Mouse (Mus musculus): ENCODE measurements around the gene Mixl1. TPM values are rescaled to one million over a fixed set of nuclear protein-coding genes. Genes with fewer than 3 reads are reported as not detected.

Gene Mixl1
- total and polyA plus RNA-seq, 3 experiments, result 0.11 TPM; not detected in 2

DNA sequence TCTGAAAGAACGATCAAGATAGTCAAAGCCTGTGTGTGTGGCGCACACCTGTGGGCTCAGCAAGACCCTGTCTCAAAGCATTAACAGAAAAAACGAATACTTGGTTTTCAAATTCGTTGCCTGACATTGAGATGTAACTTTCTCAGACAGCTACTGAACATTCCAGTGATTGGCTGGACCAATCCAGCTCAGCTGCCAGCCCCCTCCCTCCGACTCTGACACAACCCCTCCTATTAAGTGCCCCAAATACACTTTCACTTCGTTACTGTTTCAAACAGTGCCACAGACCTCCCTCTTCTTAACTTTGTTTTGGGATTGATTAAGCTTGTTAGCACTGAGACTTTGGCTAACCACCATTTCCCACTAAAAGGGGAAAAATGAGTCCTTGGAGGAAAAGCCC is 6.6 kb upstream of the Mixl1 start:
- H3K4me1 ChIP-seq (ENCODE audit: insufficient read depth, low read depth, low read length), result peaks cover 5% of the 10 kb centered on the region; the same call in 1 of the 2 replicates
- no peak for DNase-seq (ENCODE audit: low spot score)
- H3K4me3 ChIP-seq (ENCODE audit: low read depth, low read length), result no peak overlapping the region
- TF ChIP-seq GATA2 (IDR thresholded peaks at IDR 0.05; ENCODE audit: borderline replicate concordance, low read depth, low read length) (no peak), POLR2AphosphoS5 (IDR thresholded peaks at IDR 0.05; ENCODE audit: insufficient replicate concordance, low read depth, low read length) (no peak), CTCF (IDR thresholded peaks at IDR 0.05; ENCODE audit: low read depth, low read length) (no peak)
- H3K9me3 ChIP-seq (replicated peaks), result no peaks in the 10 kb centered on the region
- no peak for ATAC-seq (ENCODE audit: extremely low read depth, insufficient number of reproducible peaks, low FRiP score, poor library complexity, severe bottlenecking)
- H3K36me3 ChIP-seq (replicated peaks), result no peaks in the 10 kb centered on the region
- peaks cover 68% of the 10 kb centered on the region for H3K27me3 ChIP-seq (ENCODE audit: insufficient read depth, low read length)

DNA sequence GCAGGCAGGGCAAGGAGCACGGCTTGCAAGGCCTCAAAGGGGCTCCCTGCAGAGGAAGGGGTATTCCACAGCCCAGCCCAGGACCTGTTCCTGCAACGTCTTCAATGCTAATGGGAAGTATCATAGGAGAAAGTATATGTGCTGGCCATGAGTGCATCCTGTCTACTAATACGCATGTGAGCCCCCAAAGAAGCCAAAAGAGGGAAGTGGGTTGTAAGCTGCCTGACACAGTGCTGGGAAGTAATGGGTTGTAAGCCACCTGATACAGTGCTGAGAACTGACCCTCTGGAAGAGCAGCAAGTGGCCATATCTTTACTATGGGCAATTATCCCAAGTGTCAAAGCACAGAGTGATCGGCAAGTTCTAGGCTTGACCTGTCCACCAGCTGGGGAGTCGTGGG is 1.2 kb upstream of the Mixl1 start:
- no peaks in the 10 kb centered on the region for H3K36me3 ChIP-seq (replicated peaks)

GRCm38 (mm10) chr1:180691284-180691683 is 5.5 kb downstream of the Mixl1 start:
- Histone ChIP-seq H3K4me3 (ENCODE audit: low read depth, low read length) (no peak overlapping the region), H3K9me3 (replicated peaks) (no peaks in the 10 kb centered on the region), H3K27me3 (ENCODE audit: insufficient read depth, low read length) (peaks cover under 1% of the 10 kb centered on the region), H3K36me3 (replicated peaks) (peaks cover 57% of the 10 kb centered on the region), H3K4me1 (ENCODE audit: insufficient read depth, low read depth, low read length) (no peaks in the 10 kb centered on the region)
- no peak for ATAC-seq (ENCODE audit: extremely low read depth, insufficient number of reproducible peaks, low FRiP score, poor library complexity, severe bottlenecking)
- TF ChIP-seq GATA1 (IDR thresholded peaks at IDR 0.05; ENCODE audit: borderline replicate concordance, low read length) (no peak), TAL1 (conservative IDR thresholded peaks at IDR 0.05; ENCODE audit: low read depth, low read length) (no peak), GATA2 (IDR thresholded peaks at IDR 0.05; ENCODE audit: borderline replicate concordance, low read depth, low read length) (no peak), POLR2AphosphoS5 (IDR thresholded peaks at IDR 0.05; ENCODE audit: insufficient replicate concordance, low read depth, low read length) (no peak), CTCF (IDR thresholded peaks at IDR 0.05; ENCODE audit: low read depth, low read length) (no peak)
- no peak for DNase-seq (ENCODE audit: low spot score)

More for the DNA sequence above, 1.2 kb upstream of the Mixl1 start:
- no peak for ATAC-seq (ENCODE audit: extremely low read depth, insufficient number of reproducible peaks, low FRiP score, poor library complexity, severe bottlenecking)
- peaks cover 43% of the 10 kb centered on the region for H3K27me3 ChIP-seq (ENCODE audit: insufficient read depth, low read length)
- H3K9me3 ChIP-seq (replicated peaks), result 0 out of 2 replicates have a peak, but pooled peaks cover 5% of the 10 kb centered on the region
- H3K4me1 ChIP-seq (ENCODE audit: insufficient read depth, low read depth, low read length), result no peaks in the 10 kb centered on the region
- TF ChIP-seq GATA2 (IDR thresholded peaks at IDR 0.05; ENCODE audit: borderline replicate concordance, low read depth, low read length) (no peak), POLR2AphosphoS5 (IDR thresholded peaks at IDR 0.05; ENCODE audit: insufficient replicate concordance, low read depth, low read length) (no peak)
- no peak overlapping the region for H3K4me3 ChIP-seq (ENCODE audit: low read depth, low read length)
- no peak for DNase-seq (ENCODE audit: low spot score)

Other genes starting within 250 kb of the Mixl1 start
- gene Stum, start 213.5 kb downstream of the Mixl1 start, total RNA-seq (2014; fragmentation: Nextera tagmentation), result not detected in 2 replicates
- gene Stum, start 213.5 kb downstream of the Mixl1 start, total RNA-seq (2017), result 0.11 and 0.12 TPM in 2 replicates
- not detected in 2 replicates for gene Stum, start 213.5 kb downstream of the Mixl1 start, polyA plus RNA-seq (2012)
- gene Parp1, start 128.1 kb downstream of the Mixl1 start, total RNA-seq (2014; fragmentation: Nextera tagmentation), result 75.5 and 91.1 TPM in 2 replicates
- 165 and 168 TPM in 2 replicates for gene Parp1, start 128.1 kb downstream of the Mixl1 start, total RNA-seq (2017)
- 127 and 142 TPM in 2 replicates for gene Parp1, start 128.1 kb downstream of the Mixl1 start, polyA plus RNA-seq (2012)
- 37.2 and 38.6 TPM in 2 replicates for gene Lin9, start 55.9 kb downstream of the Mixl1 start, total RNA-seq (2014; fragmentation: Nextera tagmentation)
- 33.6 and 37.3 TPM in 2 replicates for gene Lin9, start 55.9 kb downstream of the Mixl1 start, total RNA-seq (2017)
- gene Lin9, start 55.9 kb downstream of the Mixl1 start, polyA plus RNA-seq (2012), result 0.51 and 0.77 TPM in 2 replicates
- 34.9 and 39.0 TPM in 2 replicates for gene Acbd3, start 29.0 kb upstream of the Mixl1 start, total RNA-seq (2014; fragmentation: Nextera tagmentation)
- 47.7 and 57.1 TPM in 2 replicates for gene Acbd3, start 29.0 kb upstream of the Mixl1 start, total RNA-seq (2017)
- gene Acbd3, start 29.0 kb upstream of the Mixl1 start, polyA plus RNA-seq (2012), result 8.2 and 9.0 TPM in 2 replicates
- 1,182 and 1,327 TPM in 2 replicates for gene H3f3a, start 116.9 kb upstream of the Mixl1 start, total RNA-seq (2014; fragmentation: Nextera tagmentation)
- gene H3f3a, start 116.9 kb upstream of the Mixl1 start, total RNA-seq (2017), result 2,511 and 3,138 TPM in 2 replicates
- gene H3f3a, start 116.9 kb upstream of the Mixl1 start, polyA plus RNA-seq (2012), result 1,136 and 1,527 TPM in 2 replicates
- 41.0 and 43.2 TPM in 2 replicates for gene Sde2, start 154.1 kb upstream of the Mixl1 start, total RNA-seq (2014; fragmentation: Nextera tagmentation)
- gene Sde2, start 154.1 kb upstream of the Mixl1 start, total RNA-seq (2017), result 52.6 and 72.2 TPM in 2 replicates
- gene Sde2, start 154.1 kb upstream of the Mixl1 start, polyA plus RNA-seq (2012), result 37.2 and 51.6 TPM in 2 replicates
- not detected in 2 replicates for gene Lefty2, start 196.1 kb upstream of the Mixl1 start, total RNA-seq (2014; fragmentation: Nextera tagmentation)
- gene Lefty2, start 196.1 kb upstream of the Mixl1 start, total RNA-seq (2017), result 0.06 and 0.11 TPM in 2 replicates
- gene Lefty2, start 196.1 kb upstream of the Mixl1 start, polyA plus RNA-seq (2012), result not detected in 2 replicates
- 22.7 and 24.8 TPM in 2 replicates for gene Pycr2, start 207.3 kb upstream of the Mixl1 start, total RNA-seq (2014; fragmentation: Nextera tagmentation)
- gene Pycr2, start 207.3 kb upstream of the Mixl1 start, total RNA-seq (2017), result 23.2 and 26.4 TPM in 2 replicates
- gene Pycr2, start 207.3 kb upstream of the Mixl1 start, polyA plus RNA-seq (2012), result 122 and 154 TPM in 2 replicates
- gene Lefty1, start 238.0 kb upstream of the Mixl1 start, total RNA-seq (2014; fragmentation: Nextera tagmentation), result not detected in 2 replicates
- gene Lefty1, start 238.0 kb upstream of the Mixl1 start, total RNA-seq (2017), result not detected in 2 replicates
- 0.08 TPM in 1 of 2 replicates, not detected in the other for gene Lefty1, start 238.0 kb upstream of the Mixl1 start, polyA plus RNA-seq (2012)
- 3.2 and 4.3 TPM in 2 replicates for gene Tmem63a, start 245.3 kb upstream of the Mixl1 start, total RNA-seq (2014; fragmentation: Nextera tagmentation)
- 2.8 and 3.1 TPM in 2 replicates for gene Tmem63a, start 245.3 kb upstream of the Mixl1 start, total RNA-seq (2017)
- 2.8 and 3.4 TPM in 2 replicates for gene Tmem63a, start 245.3 kb upstream of the Mixl1 start, polyA plus RNA-seq (2012)